Mouse (Mus musculus) E14TG2a.4 (cell line): ENCODE data around the gene Stag3.

Experiments used
- CTCF ChIP-seq: conservative IDR thresholded peaks from 2 replicates; pipeline ENCODE4 v1.5.1; 2014; ENCODE audit warnings: low read length
- NANOG ChIP-seq: IDR thresholded peaks from 2 replicates; pipeline ENCODE4 v1.6.1; 2014; ENCODE audit warnings: borderline replicate concordance, low read length, mixed read lengths
- POU5F1 ChIP-seq: IDR thresholded peaks from 2 replicates; pipeline ENCODE4 v1.6.1; 2014; ENCODE audit warnings: low read length, borderline replicate concordance

DNA sequence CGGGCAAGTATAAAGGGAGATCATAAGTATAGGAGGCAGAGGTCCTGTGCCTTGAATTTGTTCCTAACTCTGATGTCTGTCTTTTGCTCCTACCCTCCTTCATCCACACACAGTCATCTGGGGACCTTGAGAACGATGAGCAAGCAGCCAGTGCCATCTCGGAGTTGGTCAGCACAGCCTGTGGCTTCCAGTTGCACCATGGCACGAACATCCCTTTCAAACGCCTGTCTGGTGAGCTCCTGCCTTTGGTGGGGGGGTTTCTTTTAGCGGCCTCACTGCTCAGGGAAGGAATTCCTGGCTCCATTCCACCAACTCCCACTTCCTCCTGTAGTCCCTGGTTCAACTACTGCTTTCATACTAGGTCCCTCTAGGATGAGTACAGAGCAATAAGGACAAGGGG lies 21.5 kb upstream of the Stag3 start:
- TF ChIP-seq CTCF (no peak), NANOG (no peak), POU5F1 (no peak)
